Mouse (Mus musculus): Measurements from ENCODE around the gene Ccdc162. TPM values are rescaled to one million over a fixed set of nuclear protein-coding genes. Genes with fewer than 3 reads are reported as not detected.

The Ccdc162 gene
- polyA plus RNA-seq, 1 experiment from 2014 or later = 0.69 TPM

GRCm38 (mm10) chr10:41568306-41568705 is 148.1 kb downstream of the Ccdc162 start:
- Histone ChIP-seq H3K36me3 (ENCODE audit: control insufficient read depth, insufficient read depth, low read length) (no peaks in the 10 kb centered on the region), H3K9me3 (ENCODE audit: control insufficient read depth, low read length) (no peaks in the 10 kb centered on the region), H3K4me3 (ENCODE audit: low read depth, low read length) (no peak overlapping the region), H3K27ac (replicated peaks) (no peak overlapping the region), H3K9ac (ENCODE audit: low read length) (no peak overlapping the region), H3K27me3 (ENCODE audit: control insufficient read depth, insufficient read depth, low read length) (no peaks in the 10 kb centered on the region), H3K4me1 (replicated peaks; ENCODE audit: control insufficient read depth, insufficient read depth) (no peaks in the 10 kb centered on the region; the same call in 1 of the 2 replicates), H3K4me2 (replicated peaks; ENCODE audit: low read depth) (no peak overlapping the region)
- no peak for TF ChIP-seq EP300 (optimal IDR thresholded peaks at IDR 0.05)
- no peak for TF ChIP-seq CTCF (IDR thresholded peaks at IDR 0.05; ENCODE audit: low read depth)
- no peak for ATAC-seq (ENCODE audit: low FRiP score, low TSS enrichment)
- 29% methylated on average over 3 of the region's 3 CpGs for WGBS
- DNase-seq (ENCODE audit: low spot score) = no peak

DNA sequence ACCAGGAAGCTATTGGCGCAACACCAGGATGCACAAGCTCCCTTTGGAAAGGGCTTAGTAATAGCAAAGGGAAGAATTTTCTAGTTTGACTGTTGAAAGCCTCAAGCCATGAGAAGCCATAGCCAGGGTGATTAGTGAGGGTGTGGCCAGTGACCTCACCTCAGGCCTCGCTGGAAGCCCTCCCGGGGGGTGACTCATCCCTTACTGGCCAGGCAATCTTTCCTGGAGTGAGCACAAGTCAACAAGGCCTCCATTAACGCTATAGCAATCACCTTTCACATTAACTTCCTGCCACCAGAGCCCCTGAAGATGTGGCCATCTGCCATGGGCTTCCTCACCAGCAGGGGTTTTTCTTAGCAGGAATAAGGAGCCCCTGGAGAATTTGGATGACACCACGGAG is 151.3 kb downstream of the Ccdc162 start:
- ATAC-seq (ENCODE audit: low FRiP score, low TSS enrichment) = peak; percentile 96
- no peaks in the 10 kb centered on the region; the same call in 1 of the 2 replicates for H3K4me1 ChIP-seq (replicated peaks; ENCODE audit: control insufficient read depth, insufficient read depth)
- no peaks in the 10 kb centered on the region for H3K27me3 ChIP-seq (ENCODE audit: control insufficient read depth, insufficient read depth, low read length)
- no peaks in the 10 kb centered on the region for H3K9me3 ChIP-seq (ENCODE audit: control insufficient read depth, low read length)
- DNase-seq (ENCODE audit: low spot score) = peak; percentile 84
- peak overlapping the region; percentile 76 for H3K27ac ChIP-seq (replicated peaks)
- H3K36me3 ChIP-seq (ENCODE audit: control insufficient read depth, insufficient read depth, low read length) = no peaks in the 10 kb centered on the region
- 23% methylated on average over 5 of the region's 5 CpGs for WGBS
- TF ChIP-seq EP300 (optimal IDR thresholded peaks at IDR 0.05) (no peak), CTCF (IDR thresholded peaks at IDR 0.05; ENCODE audit: low read depth) (no peak)
- H3K4me3 ChIP-seq (ENCODE audit: low read depth, low read length) = no peak overlapping the region
- H3K4me2 ChIP-seq (replicated peaks; ENCODE audit: low read depth) = no peak overlapping the region
- no peak overlapping the region for H3K9ac ChIP-seq (ENCODE audit: low read length)

- Histone ChIP-seq H3K9me3 (ENCODE audit: control insufficient read depth, low read length) (no peaks in the 10 kb centered on the region; the same call in 1 of the 2 replicates), H3K9ac (ENCODE audit: low read length) (no peak overlapping the region), H3K4me1 (replicated peaks; ENCODE audit: control insufficient read depth, insufficient read depth) (no peaks in the 10 kb centered on the region; the same call in 1 of the 2 replicates), H3K36me3 (ENCODE audit: control insufficient read depth, insufficient read depth, low read length) (no peaks in the 10 kb centered on the region), H3K4me3 (ENCODE audit: low read depth, low read length) (no peak overlapping the region), H3K4me2 (replicated peaks; ENCODE audit: low read depth) (no peak overlapping the region), H3K27me3 (ENCODE audit: control insufficient read depth, insufficient read depth, low read length) (no peaks in the 10 kb centered on the region), H3K27ac (replicated peaks) (no peak overlapping the region)
- TF ChIP-seq CTCF (IDR thresholded peaks at IDR 0.05; ENCODE audit: low read depth) = no peak
- TF ChIP-seq EP300 (optimal IDR thresholded peaks at IDR 0.05) = no peak
- 86% methylated on average over 10 of the region's 10 CpGs for WGBS
- no peak for DNase-seq (ENCODE audit: low spot score)
- ATAC-seq (ENCODE audit: low FRiP score, low TSS enrichment) = no peak
These were observed 154.6 kb downstream of the Ccdc162 start for GRCm38 (mm10) chr10:41561701-41562395.

GRCm38 (mm10) chr10:41558401-41558800 is 158.0 kb downstream of the Ccdc162 start:
- H3K27ac ChIP-seq (replicated peaks) = no peak overlapping the region
- no peaks in the 10 kb centered on the region for H3K27me3 ChIP-seq (ENCODE audit: control insufficient read depth, insufficient read depth, low read length)
- H3K9ac ChIP-seq (ENCODE audit: low read length) = no peak overlapping the region
- H3K4me2 ChIP-seq (replicated peaks; ENCODE audit: low read depth) = no peak overlapping the region
- WGBS = 97% methylated on average over 1 of the region's 1 CpGs
- TF ChIP-seq CTCF (IDR thresholded peaks at IDR 0.05; ENCODE audit: low read depth) (no peak), EP300 (optimal IDR thresholded peaks at IDR 0.05) (no peak)
- no peaks in the 10 kb centered on the region for H3K4me1 ChIP-seq (replicated peaks; ENCODE audit: control insufficient read depth, insufficient read depth)
- no peaks in the 10 kb centered on the region; the same call in 1 of the 2 replicates for H3K9me3 ChIP-seq (ENCODE audit: control insufficient read depth, low read length)
- no peak for DNase-seq (ENCODE audit: low spot score)
- ATAC-seq (ENCODE audit: low FRiP score, low TSS enrichment) = no peak
- H3K36me3 ChIP-seq (ENCODE audit: control insufficient read depth, insufficient read depth, low read length) = no peaks in the 10 kb centered on the region
- H3K4me3 ChIP-seq (ENCODE audit: low read depth, low read length) = no peak overlapping the region

DNA sequence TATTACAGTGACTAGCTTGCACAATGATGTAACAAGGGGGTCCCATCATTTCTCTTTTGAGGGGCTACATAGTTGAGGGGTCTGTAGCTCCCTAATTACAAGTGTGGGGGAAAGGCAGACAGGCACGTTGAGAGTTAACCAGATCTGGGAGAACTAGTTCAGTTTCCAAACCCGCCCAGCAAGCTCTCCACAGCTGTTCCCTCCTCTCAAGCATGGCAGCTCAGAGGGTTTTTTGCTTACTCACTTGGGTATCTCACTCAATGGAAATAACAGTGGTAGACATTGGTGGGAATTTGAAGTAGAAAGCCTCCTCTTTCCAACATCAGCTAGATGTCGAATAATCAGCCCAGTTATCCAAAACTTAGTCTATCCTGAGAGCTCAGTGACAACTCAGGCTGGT is 161.4 kb downstream of the Ccdc162 start:
- TF ChIP-seq CTCF (IDR thresholded peaks at IDR 0.05; ENCODE audit: low read depth) (no peak), EP300 (optimal IDR thresholded peaks at IDR 0.05) (no peak)
- Histone ChIP-seq H3K4me1 (replicated peaks; ENCODE audit: control insufficient read depth, insufficient read depth) (0 out of 2 replicates have a peak, but pooled peaks cover 2% of the 10 kb centered on the region), H3K36me3 (ENCODE audit: control insufficient read depth, insufficient read depth, low read length) (no peaks in the 10 kb centered on the region), H3K4me3 (ENCODE audit: low read depth, low read length) (no peak overlapping the region), H3K27me3 (ENCODE audit: control insufficient read depth, insufficient read depth, low read length) (no peaks in the 10 kb centered on the region), H3K4me2 (replicated peaks; ENCODE audit: low read depth) (no peak overlapping the region), H3K9ac (ENCODE audit: low read length) (no peak overlapping the region), H3K27ac (replicated peaks) (no peak overlapping the region), H3K9me3 (ENCODE audit: control insufficient read depth, low read length) (no peaks in the 10 kb centered on the region; the same call in 1 of the 2 replicates)
- ATAC-seq (ENCODE audit: low FRiP score, low TSS enrichment) (no peak), DNase-seq (ENCODE audit: low spot score) (no peak)
- 82% methylated on average over 3 of the region's 3 CpGs for WGBS

DNA sequence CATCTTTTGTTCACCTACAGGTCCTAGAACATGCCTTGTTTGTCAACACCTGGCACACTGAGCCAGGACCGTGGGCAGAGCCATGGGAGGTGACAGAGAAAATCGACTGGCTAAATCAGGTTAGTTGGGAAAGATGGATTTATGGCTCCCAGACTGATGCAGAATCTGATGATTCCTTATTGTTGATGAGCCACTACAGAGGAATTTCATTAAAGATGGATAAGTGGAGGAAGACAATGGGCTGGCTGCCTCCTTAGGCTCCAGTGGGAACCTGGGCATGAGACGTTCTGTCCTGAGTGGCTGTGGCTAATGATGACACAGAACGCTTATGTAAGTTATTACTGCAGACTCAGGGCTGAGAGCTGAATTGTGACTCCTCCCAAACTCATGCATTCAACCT is 162.7 kb downstream of the Ccdc162 start:
- no peak overlapping the region for H3K9ac ChIP-seq (ENCODE audit: low read length)
- 63% methylated on average over 4 of the region's 4 CpGs for WGBS
- no peaks in the 10 kb centered on the region for H3K27me3 ChIP-seq (ENCODE audit: control insufficient read depth, insufficient read depth, low read length)
- no peak overlapping the region for H3K4me2 ChIP-seq (replicated peaks; ENCODE audit: low read depth)
- H3K9me3 ChIP-seq (ENCODE audit: control insufficient read depth, low read length) = no peaks in the 10 kb centered on the region
- TF ChIP-seq EP300 (optimal IDR thresholded peaks at IDR 0.05) = no peak
- TF ChIP-seq CTCF (IDR thresholded peaks at IDR 0.05; ENCODE audit: low read depth) = no peak
- H3K36me3 ChIP-seq (ENCODE audit: control insufficient read depth, insufficient read depth, low read length) = no peaks in the 10 kb centered on the region
- no peak overlapping the region for H3K4me3 ChIP-seq (ENCODE audit: low read depth, low read length)
- ATAC-seq (ENCODE audit: low FRiP score, low TSS enrichment) = no peak
- H3K4me1 ChIP-seq (replicated peaks; ENCODE audit: control insufficient read depth, insufficient read depth) = 0 out of 2 replicates have a peak, but pooled peaks cover 2% of the 10 kb centered on the region
- DNase-seq (ENCODE audit: low spot score) = no peak
- peak overlapping the region; percentile 70; the same call in 1 of the 2 replicates for H3K27ac ChIP-seq (replicated peaks)

Data from stomach, postnatal 0 days (tissue).